Mouse (Mus musculus): ENCODE results near the gene Sult2a4. TPM values are rescaled to one million over a fixed set of nuclear protein-coding genes. Genes with fewer than 3 reads are reported as not detected.
"Not testable (repeated sequence)": the region's sequence is repeated elsewhere in the genome, so short reads cannot be mapped to it uniquely, and the experiment has no call there.

Gene Sult2a4
- polyA plus RNA-seq (2012; rRNA removed) (not detected in 2 replicates), polyA plus RNA-seq (2014; fragmentation: Nextera tagmentation; extraction: Ambion mirVana) (not detected in 2 replicates)

DNA sequence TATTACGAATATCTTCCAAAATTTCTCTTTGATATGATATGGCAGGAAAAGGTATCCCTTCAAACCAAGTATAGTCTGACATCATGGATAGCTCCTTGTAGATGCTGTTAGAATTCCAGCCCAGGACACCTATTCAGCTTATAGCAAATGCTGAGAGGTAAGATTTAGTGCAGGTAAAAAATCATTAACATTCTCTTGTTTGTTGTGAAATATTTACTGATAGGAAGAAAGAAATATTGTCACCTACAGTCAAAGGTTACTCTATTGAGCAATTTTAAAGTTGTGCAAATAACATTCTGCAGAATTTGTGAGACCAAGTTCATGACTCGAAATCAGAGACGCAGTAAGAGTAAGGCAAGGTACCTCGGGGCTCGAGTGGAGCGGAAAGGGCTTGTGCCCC is at the start of gene Sult2a4:
TSS of gene Sult2a4 (minus strand) at position 101 of the 400 bp plus-strand sequence.
- H3K4me3 ChIP-seq (replicated peaks; ENCODE audit: low read length); H3K9ac ChIP-seq (ENCODE audit: low read depth, low read length, severe bottlenecking); H3K36me3 ChIP-seq (ENCODE audit: control insufficient read depth, insufficient read depth, low read length); H3K27me3 ChIP-seq (ENCODE audit: control insufficient read depth, insufficient read depth, low read length); H3K27ac ChIP-seq (replicated peaks; ENCODE audit: low read depth, low read length); DNase-seq (ENCODE audit: low spot score); H3K4me1 ChIP-seq (ENCODE audit: control insufficient read depth, insufficient read depth, low read length); H3K4me2 ChIP-seq (replicated peaks; ENCODE audit: low read depth, low read length, severe bottlenecking); ATAC-seq (ENCODE audit: low FRiP score, low read depth); H3K9me3 ChIP-seq (ENCODE audit: control insufficient read depth, low read length): not testable (repeated sequence)
- 90% methylated on average over 6 of the region's 6 CpGs for WGBS

DNA sequence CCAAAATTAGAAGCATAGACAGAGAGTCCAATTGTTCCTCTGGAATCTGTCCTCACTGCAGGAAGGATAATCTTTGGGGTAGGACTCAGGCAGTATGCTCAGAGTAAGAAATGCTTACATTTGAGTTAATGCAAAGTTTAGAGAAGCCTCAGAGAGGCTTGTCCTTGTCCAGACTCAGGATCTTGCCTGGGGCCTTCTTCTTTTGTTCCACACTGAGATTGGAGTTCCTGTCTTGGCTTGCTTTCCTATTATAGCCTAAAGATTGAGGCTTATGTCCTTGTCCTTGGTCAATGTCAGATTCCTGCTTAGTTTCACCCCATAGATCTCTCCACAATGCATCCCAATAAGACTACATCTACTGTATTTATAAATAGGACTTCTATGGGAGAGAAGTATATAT is 41.4 kb upstream of the Sult2a4 start:
- not testable (repeated sequence) for DNase-seq (ENCODE audit: low spot score); ATAC-seq (ENCODE audit: low FRiP score, low read depth)

DNA sequence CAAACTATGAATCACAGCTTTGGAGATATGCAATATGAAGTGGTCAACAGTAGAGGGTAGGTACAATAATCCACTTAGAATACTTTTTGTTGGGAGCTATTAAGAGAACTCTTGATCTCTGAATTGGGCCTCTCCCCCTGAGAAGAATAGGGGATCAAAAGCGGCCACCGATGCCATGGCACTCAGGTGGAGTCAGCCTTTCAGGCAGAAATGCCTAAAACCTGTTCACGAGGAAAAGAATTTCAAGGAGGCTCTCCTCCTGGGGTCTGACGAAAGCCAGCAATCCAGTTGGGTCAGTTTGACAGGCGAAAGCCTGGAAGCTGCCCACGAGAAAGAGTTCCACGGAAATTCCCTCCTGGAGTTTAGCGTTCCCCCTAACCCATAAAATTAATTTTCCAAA is 23.7 kb upstream of the Sult2a4 start:
- ATAC-seq (ENCODE audit: low FRiP score, low read depth), result no peak

More for the DNA sequence above, 41.4 kb upstream of the Sult2a4 start:
- H3K4me2 ChIP-seq (replicated peaks; ENCODE audit: low read depth, low read length, severe bottlenecking); H3K36me3 ChIP-seq (ENCODE audit: control insufficient read depth, insufficient read depth, low read length); H3K4me3 ChIP-seq (replicated peaks; ENCODE audit: low read length); H3K27me3 ChIP-seq (ENCODE audit: control insufficient read depth, insufficient read depth, low read length); H3K4me1 ChIP-seq (ENCODE audit: control insufficient read depth, insufficient read depth, low read length); H3K9ac ChIP-seq (ENCODE audit: low read depth, low read length, severe bottlenecking); H3K27ac ChIP-seq (replicated peaks; ENCODE audit: low read depth, low read length); H3K9me3 ChIP-seq (ENCODE audit: control insufficient read depth, low read length): not testable (repeated sequence)

DNA sequence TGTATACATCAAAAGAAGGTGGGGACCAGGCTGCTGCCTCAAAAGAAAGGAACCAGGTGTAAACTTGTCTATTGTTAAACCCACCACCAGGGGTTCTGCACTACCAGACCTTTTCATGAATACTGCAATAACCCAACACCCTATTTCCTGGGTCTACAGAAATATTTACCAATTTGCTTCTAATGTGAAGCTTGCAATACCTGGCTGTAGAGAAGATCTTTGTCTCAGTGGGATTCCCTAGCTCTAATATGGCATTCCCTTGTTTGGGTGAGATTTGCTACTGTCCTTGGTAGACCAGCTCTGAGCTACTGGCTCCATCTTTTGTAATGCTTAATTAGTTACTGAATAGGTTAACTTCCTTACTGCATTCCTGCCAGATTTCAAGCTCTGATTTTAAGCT is 21.3 kb upstream of the Sult2a4 start:
- not testable (repeated sequence) for H3K27me3 ChIP-seq (ENCODE audit: control insufficient read depth, insufficient read depth, low read length); H3K4me1 ChIP-seq (ENCODE audit: control insufficient read depth, insufficient read depth, low read length); DNase-seq (ENCODE audit: low spot score); H3K9ac ChIP-seq (ENCODE audit: low read depth, low read length, severe bottlenecking); H3K4me2 ChIP-seq (replicated peaks; ENCODE audit: low read depth, low read length, severe bottlenecking); H3K36me3 ChIP-seq (ENCODE audit: control insufficient read depth, insufficient read depth, low read length); H3K9me3 ChIP-seq (ENCODE audit: control insufficient read depth, low read length); H3K27ac ChIP-seq (replicated peaks; ENCODE audit: low read depth, low read length); H3K4me3 ChIP-seq (replicated peaks; ENCODE audit: low read length); ATAC-seq (ENCODE audit: low FRiP score, low read depth)

More for the DNA sequence above, 23.7 kb upstream of the Sult2a4 start:
- Histone ChIP-seq H3K9me3 (ENCODE audit: control insufficient read depth, low read length) (peaks cover 5% of the 10 kb centered on the region; the same call in 1 of the 2 replicates), H3K27me3 (ENCODE audit: control insufficient read depth, insufficient read depth, low read length) (no peaks in the 10 kb centered on the region), H3K4me1 (ENCODE audit: control insufficient read depth, insufficient read depth, low read length) (no peaks in the 10 kb centered on the region), H3K4me3 (replicated peaks; ENCODE audit: low read length) (no peak overlapping the region), H3K36me3 (ENCODE audit: control insufficient read depth, insufficient read depth, low read length) (no peaks in the 10 kb centered on the region), H3K27ac (replicated peaks; ENCODE audit: low read depth, low read length) (no peak overlapping the region), H3K9ac (ENCODE audit: low read depth, low read length, severe bottlenecking) (no peak overlapping the region), H3K4me2 (replicated peaks; ENCODE audit: low read depth, low read length, severe bottlenecking) (no peak overlapping the region)
- no peak for DNase-seq (ENCODE audit: low spot score)
- 76% methylated on average over 8 of the region's 8 CpGs for WGBS
- TF ChIP-seq POLR2A (IDR thresholded peaks at IDR 0.05; ENCODE audit: borderline replicate concordance, extremely low read depth, insufficient read depth, insufficient read length), result no peak

Other genes with a start within 250 kb of the Sult2a4 start
- gene Sult2a1, start 152.2 kb downstream of the Sult2a4 start, polyA plus RNA-seq (2012; rRNA removed), result not detected in 2 replicates
- not detected in 2 replicates for gene Sult2a1, start 152.2 kb downstream of the Sult2a4 start, polyA plus RNA-seq (2014; fragmentation: Nextera tagmentation; extraction: Ambion mirVana)
- gene Sult2a3, start 133.4 kb upstream of the Sult2a4 start, polyA plus RNA-seq (2012; rRNA removed), result not detected in 2 replicates
- gene Sult2a3, start 133.4 kb upstream of the Sult2a4 start, polyA plus RNA-seq (2014; fragmentation: Nextera tagmentation; extraction: Ambion mirVana), result not detected in 2 replicates

Measured in limb, embryonic 14.5 days (tissue).